Mouse (Mus musculus) embryonic facial prominence, embryonic 11.5 days (tissue): Measurements from ENCODE around the gene Psen1. TPM values are rescaled to one million over a fixed set of nuclear protein-coding genes. Genes with fewer than 3 reads are reported as not detected.

Experiments used
- ATAC-seq: fragments of 200-750 bp; cut with Nextera tagmentation; replicated peaks from 2 replicates; pipeline ENCODE4 v1.8.0; 2017; ENCODE audit warnings: low read depth; ENCODE audit not compliant: insufficient number of reproducible peaks, low FRiP score, low TSS enrichment
- DNase-seq: peaks from one replicate; pipeline ENCODE4 v3.0.0-alpha.2; 2015; ENCODE audit warnings: low spot score
- H3K27ac ChIP-seq: fragments of 300-500 bp; sonication (generic); replicated peaks from 2 replicates; pipeline ENCODE4 v1.5.1; 2014; ENCODE audit warnings: mild to moderate bottlenecking, low read depth, low read length, control low read depth
- H3K27me3 ChIP-seq: fragments of 300-500 bp; sonication (generic); 2 replicates; pipeline ENCODE4 v1.6.1; 2014; ENCODE audit warnings: mild to moderate bottlenecking, low read length, moderate library complexity, mixed read lengths; ENCODE audit not compliant: control insufficient read depth, insufficient read depth
- H3K36me3 ChIP-seq: fragments of 300-500 bp; sonication (generic); replicated peaks from 2 replicates; pipeline ENCODE4 v1.6.1; 2014; ENCODE audit warnings: low read depth, mild to moderate bottlenecking, low read length, moderate library complexity, mixed read lengths; ENCODE audit not compliant: control insufficient read depth, insufficient read depth
- H3K4me1 ChIP-seq: fragments of 300-500 bp; sonication (generic); 2 replicates; pipeline ENCODE4 v1.6.1; 2014; ENCODE audit warnings: low read length, mixed read lengths; ENCODE audit not compliant: control insufficient read depth, insufficient read depth
- H3K4me2 ChIP-seq: fragments of 300-500 bp; sonication (generic); 2 replicates; pipeline ENCODE4 v1.6.1; 2014; ENCODE audit warnings: low read depth, mild to moderate bottlenecking, control low read depth, low read length, moderate library complexity
- H3K4me3 ChIP-seq: fragments of 300-500 bp; sonication (generic); 2 replicates; pipeline ENCODE4 v1.5.1; 2014; ENCODE audit warnings: low read depth, low read length, control low read depth
- H3K9ac ChIP-seq: fragments of 300-500 bp; sonication (generic); replicated peaks from 2 replicates; pipeline ENCODE4 v1.6.1; 2014; ENCODE audit warnings: mild to moderate bottlenecking, control low read depth, low read length
- H3K9me3 ChIP-seq: fragments of 300-500 bp; sonication (generic); replicated peaks from 2 replicates; pipeline ENCODE4 v1.6.1; 2016; ENCODE audit warnings: mild to moderate bottlenecking, low read length, inconsistent platforms, mixed read lengths; ENCODE audit not compliant: control insufficient read depth
- WGBS: fragments of 180-500 bp; shearing (Covaris S2); extraction: QIAGEN DNeasy Blood & Tissue Kit; methylation state at CpG from one replicate; pipeline ENCODE4 v1.1.7; 2014; 5-methylcytosine and 5-hydroxymethylcytosine counted together
- polyA plus RNA-seq: library from polyadenylated mRNA; unstranded; fragments of >200 nt; fragmentation: Nextera tagmentation; extraction: Ambion mirVana; gene quantifications from 2 replicates; pipeline ENCODE4 v1.2.1, GENCODE M21; 2014

Gene Psen1
- polyA plus RNA-seq, 1 experiment from 2014 or later, result 70.8 TPM

DNA sequence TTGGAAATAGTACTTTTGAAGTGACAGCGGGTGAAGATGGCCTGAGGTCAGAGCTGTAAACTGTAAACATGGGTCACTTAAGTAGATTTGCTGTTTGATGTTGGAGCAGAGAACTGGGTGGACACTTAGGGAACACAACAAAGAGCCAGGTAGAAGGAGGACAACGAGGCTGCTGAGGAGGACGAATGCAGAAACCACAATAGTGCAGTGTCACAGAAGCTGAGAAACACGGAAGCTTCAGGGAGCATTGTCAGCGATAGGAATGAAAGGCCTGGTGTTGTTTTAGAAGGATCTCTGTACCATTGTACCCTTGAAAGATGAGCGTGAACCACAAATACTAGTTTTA, 1.1 kb downstream of the Psen1 start:
- no peaks in the 10 kb centered on the region for H3K27me3 ChIP-seq
- no peaks in the 10 kb centered on the region for H3K9me3 ChIP-seq
- DNase-seq (no peak), ATAC-seq (no peak)
- peak overlapping the region; percentile 81 for H3K4me2 ChIP-seq
- H3K36me3 ChIP-seq, result no peaks in the 10 kb centered on the region
- no peak overlapping the region for H3K27ac ChIP-seq
- no peaks in the 10 kb centered on the region for H3K4me1 ChIP-seq
- peak overlapping the region; percentile 91 for H3K9ac ChIP-seq
- peak overlapping the region; percentile 86 for H3K4me3 ChIP-seq
- 30% methylated on average over 6 of the region's 6 CpGs for WGBS

DNA sequence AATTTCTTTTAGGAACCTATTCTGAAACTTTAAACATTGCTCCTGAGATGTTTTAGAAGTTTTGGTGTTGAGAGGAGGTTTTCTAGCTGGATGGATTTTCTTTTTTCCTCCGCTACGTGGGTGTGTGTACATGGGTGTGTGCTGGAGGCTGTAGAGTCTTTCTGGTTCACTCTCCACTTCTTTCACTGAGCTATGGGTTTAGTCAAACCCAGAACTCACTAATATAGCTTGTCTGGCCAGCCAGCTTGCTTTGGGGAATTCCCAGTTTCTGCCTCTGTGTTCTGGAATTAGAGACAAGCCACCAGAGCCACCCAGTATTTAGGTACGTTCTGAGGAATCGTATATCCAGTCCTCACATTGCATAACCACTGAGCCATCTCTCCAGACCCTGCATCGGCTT, 6.1 kb downstream of the Psen1 start:
- H3K27me3 ChIP-seq, result no peaks in the 10 kb centered on the region
- H3K9me3 ChIP-seq, result no peaks in the 10 kb centered on the region
- no peak overlapping the region for H3K27ac ChIP-seq
- no peak overlapping the region for H3K4me3 ChIP-seq
- H3K4me1 ChIP-seq, result no peaks in the 10 kb centered on the region
- ATAC-seq (no peak), DNase-seq (no peak)
- no peak overlapping the region for H3K9ac ChIP-seq
- 92% methylated on average over 5 of the region's 5 CpGs for WGBS
- H3K4me2 ChIP-seq, result no peak overlapping the region
- no peaks in the 10 kb centered on the region for H3K36me3 ChIP-seq

- WGBS, result 93% methylated on average over 3 of the region's 3 CpGs
These were observed 6.7 kb downstream of the Psen1 start for GRCm38 (mm10) chr12:83694669-83695068.

GRCm38 (mm10) chr12:83698637-83699036, 10.7 kb downstream of the Psen1 start:
- no peaks in the 10 kb centered on the region for H3K9me3 ChIP-seq
- DNase-seq, result no peak
- H3K4me1 ChIP-seq, result no peaks in the 10 kb centered on the region
- ATAC-seq, result no peak
- no peaks in the 10 kb centered on the region for H3K36me3 ChIP-seq
- H3K4me2 ChIP-seq, result no peak overlapping the region
- H3K27ac ChIP-seq, result no peak overlapping the region
- no peaks in the 10 kb centered on the region for H3K27me3 ChIP-seq
- H3K4me3 ChIP-seq, result no peak overlapping the region
- 89% methylated on average over 4 of the region's 4 CpGs for WGBS
- no peak overlapping the region for H3K9ac ChIP-seq

More at GRCm38 (mm10) chr12:83694669-83695068, 6.7 kb downstream of the Psen1 start:
- Histone ChIP-seq H3K27ac (no peak overlapping the region), H3K9me3 (no peaks in the 10 kb centered on the region), H3K36me3 (no peaks in the 10 kb centered on the region), H3K4me2 (no peak overlapping the region), H3K27me3 (no peaks in the 10 kb centered on the region), H3K9ac (no peak overlapping the region), H3K4me1 (no peaks in the 10 kb centered on the region), H3K4me3 (no peak overlapping the region)
- DNase-seq (no peak), ATAC-seq (no peak)

- H3K9me3 ChIP-seq, result no peaks in the 10 kb centered on the region
- no peak overlapping the region for H3K4me2 ChIP-seq
- no peak for DNase-seq
- no peak overlapping the region for H3K9ac ChIP-seq
- 89% methylated on average over 7 of the region's 7 CpGs for WGBS
- H3K27me3 ChIP-seq, result no peaks in the 10 kb centered on the region
- no peak for ATAC-seq
- no peaks in the 10 kb centered on the region for H3K4me1 ChIP-seq
- H3K27ac ChIP-seq, result no peak overlapping the region
- no peaks in the 10 kb centered on the region for H3K36me3 ChIP-seq
- H3K4me3 ChIP-seq, result no peak overlapping the region
These were observed 13.7 kb downstream of the Psen1 start for GRCm38 (mm10) chr12:83701608-83702007.

DNA sequence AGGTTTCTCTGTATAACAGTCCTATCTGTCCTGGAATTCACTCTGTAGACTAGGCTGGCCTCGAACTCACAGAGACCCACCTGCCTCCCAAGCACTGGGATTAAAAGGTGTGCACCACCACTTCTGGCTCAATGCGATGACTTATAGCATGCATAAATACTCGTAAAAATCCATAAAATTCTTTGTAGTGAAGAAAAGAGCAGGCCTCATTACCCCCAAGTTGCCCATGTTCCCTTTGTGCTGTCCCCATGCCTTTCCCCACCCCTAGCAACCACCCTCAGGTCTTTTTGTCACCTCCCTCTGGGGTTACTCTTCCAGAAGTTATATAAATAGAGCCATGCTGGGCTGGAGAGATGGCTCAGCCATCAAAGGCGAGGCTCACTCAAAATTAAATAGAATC, 14.8 kb downstream of the Psen1 start:
- WGBS, result 80% methylated on average over 4 of the region's 4 CpGs
- H3K4me3 ChIP-seq, result no peak overlapping the region
- no peaks in the 10 kb centered on the region for H3K36me3 ChIP-seq
- H3K4me2 ChIP-seq, result no peak overlapping the region
- H3K27me3 ChIP-seq, result no peaks in the 10 kb centered on the region
- H3K27ac ChIP-seq, result no peak overlapping the region
- DNase-seq, result no peak
- no peak overlapping the region for H3K9ac ChIP-seq
- no peaks in the 10 kb centered on the region for H3K9me3 ChIP-seq
- H3K4me1 ChIP-seq, result no peaks in the 10 kb centered on the region
- no peak for ATAC-seq

- WGBS, result 91% methylated on average over 4 of the region's 4 CpGs
These were observed 19.0 kb downstream of the Psen1 start for GRCm38 (mm10) chr12:83706951-83707350.

DNA sequence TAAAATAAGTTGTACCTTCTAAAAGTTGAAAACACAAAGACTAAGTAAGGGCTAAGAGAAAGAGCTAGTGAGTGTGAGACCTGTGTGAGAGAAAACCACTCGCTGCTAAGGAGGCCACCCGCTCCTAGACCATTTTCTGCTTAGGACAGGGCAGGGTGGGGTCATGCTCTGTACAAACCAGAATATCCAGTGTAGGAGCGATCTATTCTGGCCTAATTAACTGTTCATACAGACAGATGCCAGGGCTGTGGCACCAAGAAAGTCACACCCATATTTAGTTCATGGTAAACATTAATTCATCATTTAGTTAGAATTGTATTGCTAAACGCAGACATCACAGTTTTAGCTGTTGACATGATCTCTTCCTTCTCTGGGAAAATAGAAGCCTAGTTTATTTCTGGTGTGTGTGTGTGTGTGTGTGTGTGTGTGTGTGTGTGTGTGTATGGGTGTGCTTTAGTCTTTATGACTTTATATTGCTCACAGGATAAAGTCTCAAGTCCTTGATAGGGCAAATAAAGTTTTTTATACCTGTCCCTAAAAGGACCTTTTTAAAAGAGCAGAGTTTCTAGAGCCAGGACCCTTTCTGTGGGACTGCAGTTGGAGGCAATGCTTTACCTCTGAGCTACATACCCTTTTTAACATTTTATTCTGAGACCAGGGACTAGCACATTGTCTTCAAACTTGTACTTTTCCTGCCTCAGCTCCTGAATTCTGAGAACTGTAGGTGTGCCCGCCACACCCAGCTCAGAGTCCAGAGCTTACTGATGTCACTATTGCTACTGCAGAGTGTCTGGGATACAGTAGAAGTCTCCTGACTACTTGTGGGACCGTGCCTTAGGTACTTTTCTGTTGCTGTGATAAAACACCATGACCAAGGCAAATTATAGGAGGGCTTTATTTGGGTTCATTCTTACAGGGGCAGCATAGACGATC, 20.5 kb downstream of the Psen1 start:
- no peak for DNase-seq
- no peaks in the 10 kb centered on the region for H3K9me3 ChIP-seq
- no peaks in the 10 kb centered on the region for H3K36me3 ChIP-seq
- WGBS, result 85% methylated on average over 7 of the region's 7 CpGs
- H3K27me3 ChIP-seq, result no peaks in the 10 kb centered on the region
- H3K4me1 ChIP-seq, result no peaks in the 10 kb centered on the region
- ATAC-seq, result no peak
- no peak overlapping the region for H3K4me2 ChIP-seq
- H3K4me3 ChIP-seq, result no peak overlapping the region
- H3K9ac ChIP-seq, result no peak overlapping the region
- no peak overlapping the region for H3K27ac ChIP-seq

More at GRCm38 (mm10) chr12:83706951-83707350, 19.0 kb downstream of the Psen1 start:
- H3K27me3 ChIP-seq, result no peaks in the 10 kb centered on the region
- no peak overlapping the region for H3K27ac ChIP-seq
- H3K36me3 ChIP-seq, result no peaks in the 10 kb centered on the region
- ATAC-seq (no peak), DNase-seq (no peak)
- no peak overlapping the region for H3K9ac ChIP-seq
- no peak overlapping the region for H3K4me3 ChIP-seq
- H3K9me3 ChIP-seq, result no peaks in the 10 kb centered on the region
- H3K4me2 ChIP-seq, result no peak overlapping the region
- no peaks in the 10 kb centered on the region for H3K4me1 ChIP-seq
